Mouse (Mus musculus): ENCODE results near the gene Kcnh6. TPM values are rescaled to one million over a fixed set of nuclear protein-coding genes. Genes with fewer than 3 reads are reported as not detected.

Kcnh6 gene
- polyA plus RNA-seq, 1 experiment from 2014 or later, result 2.6 TPM

DNA sequence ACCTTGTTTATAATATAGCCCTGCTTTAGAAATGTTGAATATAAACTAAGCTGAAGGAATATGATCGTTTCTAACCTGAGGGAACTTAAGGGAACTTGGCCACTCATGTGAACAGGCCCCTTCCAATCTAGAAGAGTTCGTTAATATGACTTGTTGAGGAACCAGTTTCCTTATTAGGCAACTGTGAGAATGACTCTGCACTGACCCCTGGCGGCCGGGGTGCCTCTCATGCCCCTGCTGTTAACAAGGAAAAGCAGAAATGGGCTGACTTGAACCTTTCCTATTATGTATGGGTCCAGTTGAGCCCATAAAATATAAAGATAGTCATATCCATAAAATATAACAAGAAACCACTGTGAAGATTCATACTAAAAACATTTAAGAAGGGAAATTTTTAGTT, 68.4 kb downstream of the Kcnh6 start:
- 3% methylated on average over 4 of the region's 4 CpGs for WGBS
- Histone ChIP-seq H3K9ac (ENCODE audit: low read depth, low read length) (no peak overlapping the region), H3K36me3 (ENCODE audit: control insufficient read depth, insufficient read depth, low read length) (peaks cover 26% of the 10 kb centered on the region), H3K4me3 (ENCODE audit: low read depth, low read length) (no peak overlapping the region), H3K27ac (replicated peaks; ENCODE audit: low read depth, low read length) (no peak overlapping the region), H3K4me1 (ENCODE audit: control insufficient read depth, insufficient read depth, low read length) (no peaks in the 10 kb centered on the region), H3K4me2 (ENCODE audit: low read depth, low read length) (no peak overlapping the region), H3K9me3 (ENCODE audit: control insufficient read depth, low read length) (no peaks in the 10 kb centered on the region), H3K27me3 (replicated peaks; ENCODE audit: control insufficient read depth, insufficient read depth, low read length) (no peaks in the 10 kb centered on the region)
- ATAC-seq (ENCODE audit: low read depth) (no peak), DNase-seq (ENCODE audit: low spot score) (peak; percentile 68)

Other genes with a start within 250 kb of the Kcnh6 start
- gene Cyb561, start 54.8 kb upstream of the Kcnh6 start, polyA plus RNA-seq (2014; fragmentation: Nextera tagmentation; extraction: Ambion mirVana), result 19.5 and 21.6 TPM in 2 replicates
- 1.00 and 1.3 TPM in 2 replicates for gene Ace, start 40.2 kb upstream of the Kcnh6 start, polyA plus RNA-seq (2014; fragmentation: Nextera tagmentation; extraction: Ambion mirVana)
- gene Ace3, start 13.4 kb upstream of the Kcnh6 start, polyA plus RNA-seq (2014; fragmentation: Nextera tagmentation; extraction: Ambion mirVana), result not detected in 2 replicates
- 56.0 and 62.8 TPM in 2 replicates for gene Dcaf7, start 28.7 kb downstream of the Kcnh6 start, polyA plus RNA-seq (2014; fragmentation: Nextera tagmentation; extraction: Ambion mirVana)
- 7.8 and 8.2 TPM in 2 replicates for gene Taco1, start 57.9 kb downstream of the Kcnh6 start, polyA plus RNA-seq (2014; fragmentation: Nextera tagmentation; extraction: Ambion mirVana)
- 30.4 and 31.9 TPM in 2 replicates for gene Map3k3, start 76.5 kb downstream of the Kcnh6 start, polyA plus RNA-seq (2014; fragmentation: Nextera tagmentation; extraction: Ambion mirVana)
- not detected in 2 replicates for gene Gm10840, start 152.7 kb downstream of the Kcnh6 start, polyA plus RNA-seq (2014; fragmentation: Nextera tagmentation; extraction: Ambion mirVana)
- gene Limd2, start 152.7 kb downstream of the Kcnh6 start, polyA plus RNA-seq (2014; fragmentation: Nextera tagmentation; extraction: Ambion mirVana), result 169 and 216 TPM in 2 replicates
- 24.0 and 26.2 TPM in 2 replicates for gene Strada, start 194.0 kb downstream of the Kcnh6 start, polyA plus RNA-seq (2014; fragmentation: Nextera tagmentation; extraction: Ambion mirVana)
- gene Ccdc47, start 208.2 kb downstream of the Kcnh6 start, polyA plus RNA-seq (2014; fragmentation: Nextera tagmentation; extraction: Ambion mirVana), result 76.0 and 77.4 TPM in 2 replicates
- 62.7 and 69.1 TPM in 2 replicates for gene Ddx42, start 208.8 kb downstream of the Kcnh6 start, polyA plus RNA-seq (2014; fragmentation: Nextera tagmentation; extraction: Ambion mirVana)
- 47.9 and 58.1 TPM in 2 replicates for gene Ftsj3, start 248.0 kb downstream of the Kcnh6 start, polyA plus RNA-seq (2014; fragmentation: Nextera tagmentation; extraction: Ambion mirVana)
- 231 and 259 TPM in 2 replicates for gene Psmc5, start 248.0 kb downstream of the Kcnh6 start, polyA plus RNA-seq (2014; fragmentation: Nextera tagmentation; extraction: Ambion mirVana)

Measured in embryonic facial prominence, embryonic 14.5 days (tissue).